Mouse (Mus musculus) lung, postnatal 0 days (tissue): ENCODE data around the gene Wdr83. TPM values are rescaled to one million over a fixed set of nuclear protein-coding genes. Genes with fewer than 3 reads are reported as not detected.
"Not testable (repeated sequence)": the region's sequence is repeated elsewhere in the genome, so short reads cannot be mapped to it uniquely, and the experiment has no call there.

Experiments
- ATAC-seq: fragments of 200-750 bp; cut with Nextera tagmentation; 2 replicates; pipeline ENCODE4 v1.8.0; 2017; ENCODE audit warnings: moderate library complexity
- DNase-seq: peaks from one replicate; pipeline ENCODE4 v3.0.0-alpha.2; 2016; ENCODE audit warnings: low spot score
- H3K27ac ChIP-seq: fragments of 300-500 bp; sonication (generic); 2 replicates; pipeline ENCODE4 v1.5.1; 2014; ENCODE audit warnings: antibody characterized with exemption, mild to moderate bottlenecking, low read length, mixed read lengths
- H3K27me3 ChIP-seq: fragments of 300-500 bp; sonication (generic); replicated peaks from 2 replicates; pipeline ENCODE4 v1.6.1; 2014; ENCODE audit warnings: low read length, mixed read lengths; ENCODE audit not compliant: insufficient read depth
- H3K36me3 ChIP-seq: fragments of 300-500 bp; sonication (generic); 2 replicates; pipeline ENCODE4 v1.6.1; 2014; ENCODE audit warnings: low read length, mixed read lengths; ENCODE audit not compliant: insufficient read depth
- H3K4me1 ChIP-seq: fragments of 300-500 bp; sonication (generic); 2 replicates; pipeline ENCODE4 v1.6.1; 2014; ENCODE audit warnings: antibody characterized with exemption, low read depth, low read length, mixed read lengths; ENCODE audit not compliant: insufficient read depth
- H3K4me2 ChIP-seq: fragments of 300-500 bp; sonication (generic); replicated peaks from 2 replicates; pipeline ENCODE4 v1.6.1; 2014; ENCODE audit warnings: low read depth, mild to moderate bottlenecking, low read length, moderate library complexity, mixed read lengths
- H3K4me3 ChIP-seq: fragments of 300-500 bp; sonication (generic); 2 replicates; pipeline ENCODE4 v1.5.1; 2014; ENCODE audit warnings: low read depth, low read length
- H3K9ac ChIP-seq: fragments of 300-500 bp; sonication (generic); replicated peaks from 2 replicates; pipeline ENCODE4 v1.6.1; 2014; ENCODE audit warnings: low read depth, mild to moderate bottlenecking
- H3K9me3 ChIP-seq: fragments of 300-500 bp; sonication (generic); 2 replicates; pipeline ENCODE4 v1.6.1; 2016; ENCODE audit warnings: low read length, mixed read lengths
- CTCF ChIP-seq: IDR thresholded peaks from 2 replicates; pipeline ENCODE4 v1.5.1; 2016; ENCODE audit warnings: antibody characterized with exemption, mild to moderate bottlenecking
- EP300 ChIP-seq: IDR thresholded peaks from 2 replicates; pipeline ENCODE4 v1.6.1; 2016; ENCODE audit warnings: antibody characterized with exemption, mild to moderate bottlenecking, control low read depth
- WGBS: fragments of 180-500 bp; shearing (Covaris S2); extraction: QIAGEN DNeasy Blood & Tissue Kit; methylation state at CpG from one replicate; pipeline ENCODE4 v1.1.7; 2014; 5-methylcytosine and 5-hydroxymethylcytosine counted together
- polyA plus RNA-seq: library from polyadenylated mRNA; unstranded; fragments of >200 nt; fragmentation: Nextera tagmentation; extraction: Ambion mirVana; gene quantifications from 2 replicates; pipeline ENCODE4 v1.2.1, GENCODE M21; 2015

Gene Wdr83
- polyA plus RNA-seq = 26.7 and 27.0 TPM in 2 replicates

DNA sequence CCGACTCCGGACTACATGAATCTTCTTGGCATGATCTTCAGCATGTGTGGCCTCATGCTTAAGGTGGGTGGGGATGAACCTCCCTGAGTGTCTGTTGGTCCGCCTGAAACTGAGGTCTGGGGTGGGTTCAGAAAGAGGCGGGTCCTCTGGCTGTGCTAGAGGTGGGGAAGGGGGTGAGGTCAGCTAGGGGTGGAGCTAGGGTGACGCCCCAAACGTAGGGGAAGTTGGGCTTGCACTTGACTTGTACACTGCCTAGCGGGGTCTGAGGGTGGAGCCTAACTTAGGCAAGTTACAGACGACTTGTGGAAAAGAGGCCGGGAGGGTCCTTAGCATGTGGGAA is at the start of gene Wdr83:
Gene Wdr83 (minus strand): TSS at position 91 of the 340 bp plus-strand sequence.
- H3K36me3 ChIP-seq = no peaks in the 10 kb centered on the region
- WGBS = under 1% methylated on average over 9 of the region's 9 CpGs
- H3K9ac ChIP-seq = peak within 1 kb of the TSS; percentile 88
- peak within 1 kb of the TSS; percentile 79 for H3K27ac ChIP-seq
- DNase-seq (peak; percentile 74), ATAC-seq (peak; percentile 44)
- no peaks in the 10 kb centered on the region for H3K9me3 ChIP-seq
- H3K27me3 ChIP-seq = no peaks in the 10 kb centered on the region
- TF ChIP-seq CTCF (no peak), EP300 (no peak)
- H3K4me3 ChIP-seq = peak within 1 kb of the TSS; percentile 75
- H3K4me2 ChIP-seq = peak within 1 kb of the TSS; percentile 96
- H3K4me1 ChIP-seq = peaks cover 4% of the 10 kb centered on the region

DNA sequence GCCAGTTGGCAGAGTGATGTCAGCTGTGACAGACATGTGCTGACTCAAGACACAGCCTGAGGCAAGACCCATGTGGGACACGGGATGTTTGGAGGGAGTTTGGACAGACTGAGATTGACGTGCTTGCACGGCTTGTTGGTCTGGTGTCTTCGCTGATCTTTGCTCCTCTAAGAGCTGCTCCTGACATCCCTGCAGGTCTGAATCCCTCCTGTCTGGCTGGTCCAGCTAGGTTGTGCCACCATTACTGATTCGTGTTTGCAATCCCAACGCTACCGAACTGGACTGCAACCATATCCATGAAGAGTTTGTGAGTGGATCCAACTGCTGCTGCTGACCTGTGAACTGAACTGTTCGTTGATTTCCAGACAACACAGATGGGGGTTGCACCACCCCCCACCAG is 42.6 kb upstream of the Wdr83 start:
- 84% methylated on average over 8 of the region's 8 CpGs for WGBS
- Histone ChIP-seq H3K4me2 (no peak overlapping the region), H3K4me3 (no peak overlapping the region), H3K9ac (no peak overlapping the region), H3K9me3 (no peaks in the 10 kb centered on the region), H3K4me1 (no peaks in the 10 kb centered on the region), H3K27ac (no peak overlapping the region), H3K27me3 (no peaks in the 10 kb centered on the region), H3K36me3 (no peaks in the 10 kb centered on the region)
- no peak for DNase-seq
- TF ChIP-seq CTCF (no peak), EP300 (no peak)
- ATAC-seq = no peak

DNA sequence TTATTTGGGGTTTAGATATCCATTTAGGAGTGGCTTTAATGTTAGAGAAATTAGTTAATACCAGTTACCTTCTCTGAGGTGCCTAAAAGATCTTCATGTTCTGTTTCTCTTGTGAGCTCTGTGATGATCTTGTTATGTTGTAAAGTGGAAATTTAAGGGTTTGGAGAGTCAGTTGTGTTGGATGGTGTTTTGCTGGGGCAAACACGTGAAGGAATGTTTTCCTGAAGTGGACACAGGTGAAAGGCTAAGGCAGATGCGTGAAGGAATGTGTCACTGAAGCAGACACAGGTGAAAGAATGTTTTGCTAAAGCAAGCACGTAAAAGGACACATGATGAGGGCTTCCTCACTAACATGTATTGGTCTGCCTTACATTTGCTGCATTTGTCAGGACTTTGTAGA is 41.9 kb upstream of the Wdr83 start, which contains the start of gene Zfp791:
Gene Zfp791 (minus strand): TSS at position 101 of the 400 bp plus-strand sequence.
- Histone ChIP-seq H3K9ac (no peak within 1 kb of the TSS), H3K9me3 (no peaks in the 10 kb centered on the region), H3K27ac (no peak within 1 kb of the TSS), H3K36me3 (no peaks in the 10 kb centered on the region), H3K4me2 (no peak within 1 kb of the TSS), H3K4me3 (no peak within 1 kb of the TSS), H3K4me1 (no peaks in the 10 kb centered on the region), H3K27me3 (no peaks in the 10 kb centered on the region)
- 63% methylated on average over 3 of the region's 3 CpGs for WGBS
- no peak for DNase-seq
- TF ChIP-seq CTCF = no peak
- no peak for TF ChIP-seq EP300
- ATAC-seq = no peak

DNA sequence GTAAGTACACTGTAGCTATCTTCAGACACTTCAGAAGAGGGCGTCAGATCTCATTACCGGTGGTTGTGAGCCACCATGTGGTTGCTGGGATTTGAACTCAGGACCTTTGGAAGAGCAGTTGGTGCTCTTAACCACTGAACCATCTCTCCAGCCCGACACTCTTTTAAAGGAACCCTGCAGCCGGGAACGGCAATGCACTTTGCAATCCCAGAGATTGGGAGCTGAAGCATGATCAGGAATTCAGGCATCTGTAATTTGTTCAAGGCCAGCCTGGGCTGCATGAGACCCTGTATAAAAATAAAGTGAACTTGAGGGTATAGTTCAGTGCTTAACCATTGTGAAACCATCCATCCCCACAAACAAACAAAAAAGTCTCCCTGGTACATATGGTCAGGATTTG is 39.1 kb upstream of the Wdr83 start:
- not testable (repeated sequence) for H3K36me3 ChIP-seq, ATAC-seq, H3K4me3 ChIP-seq, H3K4me1 ChIP-seq, H3K9ac ChIP-seq, H3K9me3 ChIP-seq, H3K27ac ChIP-seq, H3K4me2 ChIP-seq, DNase-seq, H3K27me3 ChIP-seq
- WGBS = 73% methylated on average over 5 of the region's 5 CpGs

DNA sequence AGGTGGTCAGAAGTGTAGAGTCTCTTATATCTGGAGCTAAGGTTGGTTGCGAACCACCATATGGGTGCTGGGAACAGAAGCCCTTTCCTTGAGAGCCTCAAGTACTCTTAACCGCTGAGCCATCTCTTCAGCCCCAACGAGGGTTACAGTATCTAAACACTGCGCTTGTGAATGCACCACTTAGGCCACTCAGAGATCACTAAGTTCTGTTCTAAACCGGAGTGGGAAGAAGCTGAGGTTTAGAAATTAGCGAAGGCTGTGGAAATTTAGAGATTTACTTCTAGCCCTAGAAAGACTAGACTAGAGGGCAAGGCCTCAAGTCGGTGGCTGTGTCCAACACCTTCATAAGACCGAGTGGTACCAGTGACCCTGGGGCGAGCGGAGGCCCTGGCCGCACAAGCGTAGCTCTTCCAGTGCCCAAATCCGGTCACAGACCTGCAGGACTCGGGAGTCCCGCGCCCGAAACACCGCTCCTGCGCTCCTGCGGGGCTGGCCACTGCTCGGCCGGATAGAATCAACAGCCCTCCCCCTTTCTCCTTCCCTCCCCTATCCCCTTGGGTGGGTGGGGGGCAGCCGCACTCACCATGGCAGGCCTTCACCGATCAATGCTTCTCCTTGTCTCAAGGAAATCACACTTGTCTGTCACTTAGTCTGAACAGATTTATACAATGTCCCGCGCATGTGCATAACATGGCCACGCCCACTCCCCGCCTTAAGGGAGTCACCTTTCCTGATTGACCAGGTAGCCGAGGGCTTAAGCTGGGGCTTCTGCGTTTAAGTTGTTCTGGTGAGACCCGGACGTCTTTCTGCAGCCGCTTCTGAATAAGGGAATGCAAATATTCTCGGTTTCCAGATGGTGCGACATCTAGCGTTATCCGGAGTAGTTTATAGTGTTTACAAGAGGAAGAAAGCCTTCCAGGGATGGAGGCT is 38.2 kb upstream of the Wdr83 start:
- Histone ChIP-seq H3K27me3 (no peaks in the 10 kb centered on the region), H3K36me3 (no peaks in the 10 kb centered on the region), H3K9ac (peak overlapping the region; percentile 55), H3K4me3 (peak overlapping the region; percentile 61), H3K4me1 (no peaks in the 10 kb centered on the region), H3K4me2 (peak overlapping the region; percentile 85), H3K9me3 (no peaks in the 10 kb centered on the region), H3K27ac (peak overlapping the region; percentile 77)
- peak; percentile 63 for TF ChIP-seq CTCF
- TF ChIP-seq EP300 = no peak
- DNase-seq (peak; percentile 92), ATAC-seq (peak; percentile 94)
- 5% methylated on average over 37 of the region's 37 CpGs for WGBS

DNA sequence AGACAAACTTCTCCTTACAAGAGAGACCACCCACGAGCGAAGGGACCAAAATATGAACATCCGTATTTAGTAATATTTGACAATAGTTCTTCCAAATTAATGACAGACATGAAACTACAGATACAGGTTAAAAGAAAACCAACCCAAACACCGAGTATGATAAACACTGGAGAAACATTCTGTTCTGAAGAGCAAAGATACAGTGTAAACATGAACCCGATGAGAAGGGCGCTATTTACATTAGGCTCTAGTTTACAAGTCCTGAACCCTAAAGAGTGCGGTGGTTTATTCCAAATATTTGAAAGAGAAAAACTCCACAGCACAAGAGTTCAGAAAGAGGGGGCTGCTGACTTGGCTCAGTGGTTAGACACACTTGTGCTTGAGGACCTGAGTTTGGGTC is 35.9 kb upstream of the Wdr83 start:
- Histone ChIP-seq H3K27ac (no peak overlapping the region), H3K4me1 (no peaks in the 10 kb centered on the region)
- DNase-seq = no peak

More for the DNA sequence above, 35.9 kb upstream of the Wdr83 start:
- Histone ChIP-seq H3K4me3 (no peak overlapping the region), H3K4me2 (no peak overlapping the region), H3K9me3 (no peaks in the 10 kb centered on the region), H3K9ac (no peak overlapping the region), H3K36me3 (0 out of 2 replicates have a peak, but pooled peaks cover 3% of the 10 kb centered on the region), H3K27me3 (no peaks in the 10 kb centered on the region)
- TF ChIP-seq CTCF (no peak), EP300 (no peak)
- 59% methylated on average over 7 of the region's 7 CpGs for WGBS
- ATAC-seq = no peak
